Mouse (Mus musculus) liver, postnatal 0 days (tissue): ENCODE data around the gene Yars.

Source experiments
- CTCF ChIP-seq: sonication (generic); IDR thresholded peaks from 2 replicates; pipeline ENCODE4 v1.5.1; 2016; ENCODE audit warnings: antibody characterized with exemption, low read depth
- EP300 ChIP-seq: IDR thresholded peaks from 2 replicates; pipeline ENCODE4 v1.6.1; 2016; ENCODE audit warnings: antibody characterized with exemption, low read depth, mild to moderate bottlenecking

DNA sequence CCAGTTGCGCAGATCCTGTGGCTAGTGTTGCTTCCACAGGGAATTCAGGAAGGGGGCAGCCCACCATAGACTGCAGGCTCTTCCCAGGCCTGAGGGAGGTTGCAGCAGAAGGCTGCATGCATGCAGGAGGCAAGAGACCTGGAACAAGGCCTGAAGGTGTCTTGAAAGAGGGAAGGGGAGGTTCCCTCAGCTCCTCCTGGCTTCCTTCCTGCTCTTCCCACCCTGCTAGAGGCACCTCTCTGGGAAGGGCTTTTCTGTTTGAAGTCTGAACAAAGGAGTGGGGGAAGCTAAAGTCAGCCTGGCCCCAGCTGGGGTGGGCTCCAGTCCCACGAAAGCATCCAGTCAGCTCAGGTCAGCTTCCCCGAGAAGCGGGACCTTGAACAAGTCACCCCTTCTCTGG is 52.8 kb downstream of the Yars start:
- TF ChIP-seq CTCF (no peak), EP300 (no peak)
